Mouse (Mus musculus): ENCODE measurements around the gene Klf5. TPM values are rescaled to one million over a fixed set of nuclear protein-coding genes. Genes with fewer than 3 reads are reported as not detected.

Klf5 gene
- polyA plus RNA-seq, 1 experiment from 2014 or later = 2.8 TPM

DNA sequence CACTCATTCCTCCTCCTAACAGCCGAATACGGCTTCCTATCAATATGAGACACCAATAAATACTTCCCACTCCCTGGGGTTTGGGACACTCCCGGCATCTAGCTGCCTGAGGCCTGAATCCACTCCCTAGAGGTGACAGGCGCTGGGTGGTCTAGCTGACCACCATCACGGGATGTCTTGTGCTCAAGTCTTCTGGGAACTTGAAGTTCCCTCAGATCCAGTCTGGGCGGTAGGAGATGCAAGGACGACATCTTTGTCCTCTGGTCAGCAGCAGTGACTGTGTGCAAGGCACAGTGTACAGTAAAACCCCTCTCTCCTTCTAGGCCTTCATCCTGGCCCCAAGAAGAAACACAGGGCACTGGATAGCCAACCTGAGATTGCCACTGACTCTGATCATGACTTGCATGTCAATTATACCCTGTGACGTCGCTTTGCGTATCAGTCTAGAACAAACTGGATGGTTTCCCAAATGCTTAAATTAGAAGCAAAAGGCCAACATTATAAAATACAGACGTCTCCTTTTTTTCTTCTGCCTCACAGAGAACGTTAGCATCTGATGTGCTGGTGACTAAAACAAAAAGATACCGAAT, 49.8 kb downstream of the Klf5 start:
- Histone ChIP-seq H3K36me3 (no peaks in the 10 kb centered on the region), H3K4me3 (no peak overlapping the region), H3K27ac (no peak overlapping the region), H3K4me1 (replicated peaks) (no peaks in the 10 kb centered on the region), H3K4me2 (no peak overlapping the region), H3K9ac (no peak overlapping the region), H3K27me3 (no peaks in the 10 kb centered on the region), H3K9me3 (replicated peaks) (no peaks in the 10 kb centered on the region)
- 73% methylated on average over 13 of the region's 13 CpGs for WGBS
- ATAC-seq (replicated peaks; ENCODE audit: insufficient number of reproducible peaks, insufficient read depth, low FRiP score, low read depth) = no peak

DNA sequence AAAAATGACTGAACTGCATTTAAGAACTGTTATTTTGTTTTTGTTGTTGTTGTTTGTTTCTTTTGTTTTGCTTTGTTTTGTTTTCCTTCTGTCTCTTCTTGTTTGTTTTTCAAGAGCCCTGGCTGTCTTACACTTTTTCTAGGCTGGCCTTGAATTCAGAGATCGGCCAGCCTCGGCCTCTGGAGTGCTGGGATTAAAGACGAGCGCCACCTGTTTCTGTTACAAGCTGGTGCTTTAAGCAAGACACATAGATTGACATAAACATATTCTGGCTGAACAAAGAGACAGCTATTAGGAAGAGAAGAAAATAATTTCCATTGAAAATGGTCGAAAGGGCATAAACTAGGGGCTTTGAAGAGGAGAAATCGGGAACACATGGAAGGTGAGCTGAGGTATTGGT, 51.1 kb downstream of the Klf5 start:
- no peaks in the 10 kb centered on the region for H3K4me1 ChIP-seq (replicated peaks)

DNA sequence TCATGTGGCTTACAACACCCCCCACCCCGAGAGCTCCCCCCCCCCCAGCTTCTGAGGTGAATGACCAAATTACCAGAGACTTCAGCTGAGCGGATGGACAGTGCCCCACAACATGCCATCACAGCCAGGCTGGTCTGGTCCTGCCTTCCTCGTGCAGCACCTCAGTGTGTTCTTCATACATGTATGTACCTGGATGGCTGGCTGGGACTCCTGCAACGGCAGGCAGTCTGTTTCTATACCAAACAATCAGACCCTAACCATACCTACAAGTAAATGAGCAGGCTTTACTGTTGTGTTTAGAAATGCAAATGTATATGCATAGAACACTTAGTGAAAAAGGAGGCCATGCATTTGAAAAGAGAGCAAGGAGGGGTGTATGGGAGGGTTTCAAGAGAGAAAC, 54.5 kb downstream of the Klf5 start:
- no peak overlapping the region for H3K4me2 ChIP-seq
- no peak overlapping the region for H3K9ac ChIP-seq
- 62% methylated on average over 4 of the region's 4 CpGs for WGBS
- no peaks in the 10 kb centered on the region for H3K27me3 ChIP-seq
- no peaks in the 10 kb centered on the region for H3K4me1 ChIP-seq (replicated peaks)
- H3K36me3 ChIP-seq = no peaks in the 10 kb centered on the region
- H3K9me3 ChIP-seq (replicated peaks) = no peaks in the 10 kb centered on the region
- H3K4me3 ChIP-seq = no peak overlapping the region
- no peak overlapping the region for H3K27ac ChIP-seq
- no peak for ATAC-seq (replicated peaks; ENCODE audit: insufficient number of reproducible peaks, insufficient read depth, low FRiP score, low read depth)

More for the DNA sequence above, 51.1 kb downstream of the Klf5 start:
- Histone ChIP-seq H3K27me3 (no peaks in the 10 kb centered on the region), H3K9ac (no peak overlapping the region), H3K4me2 (no peak overlapping the region), H3K4me3 (no peak overlapping the region), H3K27ac (no peak overlapping the region), H3K36me3 (no peaks in the 10 kb centered on the region), H3K9me3 (replicated peaks) (no peaks in the 10 kb centered on the region)
- WGBS = 80% methylated on average over 6 of the region's 6 CpGs
- no peak for ATAC-seq (replicated peaks; ENCODE audit: insufficient number of reproducible peaks, insufficient read depth, low FRiP score, low read depth)

DNA sequence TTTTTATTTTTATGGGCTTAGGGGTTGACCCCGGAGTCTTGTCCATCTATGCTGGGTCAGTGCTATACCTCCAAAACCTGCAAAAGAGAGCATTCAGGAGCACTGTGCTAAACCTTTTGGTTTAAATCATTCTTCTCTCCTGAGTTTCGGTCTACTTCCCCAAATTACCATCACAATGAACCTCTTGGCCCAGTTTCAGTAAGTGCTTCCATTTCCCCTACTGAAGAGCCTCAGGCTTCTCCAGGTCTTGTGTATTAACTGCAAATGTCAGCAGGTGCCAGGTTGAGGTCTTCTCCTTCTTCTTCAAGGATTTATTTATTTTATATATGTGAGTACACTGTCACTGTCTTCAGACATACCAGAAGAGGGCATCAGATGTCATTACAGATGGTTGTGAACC, 55.6 kb downstream of the Klf5 start:
- no peak for ATAC-seq (replicated peaks; ENCODE audit: insufficient number of reproducible peaks, insufficient read depth, low FRiP score, low read depth)
- WGBS = 91% methylated on average over 2 of the region's 2 CpGs
- no peak overlapping the region for H3K4me3 ChIP-seq

DNA sequence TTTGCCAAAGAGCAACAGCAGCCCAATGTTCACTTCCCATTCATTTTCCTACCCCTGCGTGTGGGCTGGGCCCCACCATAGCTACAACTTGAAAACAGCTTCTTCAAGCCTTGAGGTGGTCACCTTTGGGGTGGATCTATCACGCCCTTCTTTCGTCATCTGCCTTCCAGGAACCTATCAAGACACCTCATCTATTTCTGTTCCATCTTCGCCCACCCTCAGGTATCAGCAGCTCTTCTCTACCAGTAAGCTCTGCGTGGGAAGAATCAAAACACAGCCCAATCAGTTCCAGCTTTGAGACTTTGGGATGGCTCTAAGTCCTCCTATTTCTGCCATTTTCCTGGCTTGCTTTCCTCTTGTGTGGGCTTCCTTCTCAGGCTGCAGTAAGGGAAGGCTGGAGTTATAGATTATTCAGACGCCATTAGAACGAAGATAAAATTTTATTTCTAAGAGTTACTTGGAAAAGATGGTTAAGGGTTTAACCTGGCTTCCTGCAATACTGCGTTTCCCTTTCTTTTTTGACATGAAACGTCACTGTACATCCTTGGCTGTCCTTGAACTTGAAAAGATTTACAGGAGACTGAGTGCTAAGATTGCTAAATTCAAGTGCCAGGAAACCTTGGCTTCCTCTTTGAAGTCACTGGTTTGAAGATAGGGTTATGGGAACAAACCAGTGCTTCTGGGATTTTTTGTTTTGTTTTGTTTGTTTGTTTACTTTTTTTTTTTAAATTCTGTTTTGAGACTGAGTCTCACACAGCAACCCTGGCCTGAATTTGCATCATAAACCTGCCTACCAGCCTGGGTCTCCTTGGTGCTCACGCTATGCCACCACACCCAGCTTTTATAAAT, 56.5 kb downstream of the Klf5 start:
- H3K9ac ChIP-seq = no peak overlapping the region
- no peaks in the 10 kb centered on the region for H3K4me1 ChIP-seq (replicated peaks)
- ATAC-seq (replicated peaks; ENCODE audit: insufficient number of reproducible peaks, insufficient read depth, low FRiP score, low read depth) = no peak
- no peaks in the 10 kb centered on the region for H3K9me3 ChIP-seq (replicated peaks)
- H3K36me3 ChIP-seq = no peaks in the 10 kb centered on the region
- H3K4me3 ChIP-seq = no peak overlapping the region
- WGBS = 87% methylated on average over 10 of the region's 10 CpGs
- H3K27ac ChIP-seq = no peak overlapping the region
- H3K27me3 ChIP-seq = no peaks in the 10 kb centered on the region
- no peak overlapping the region for H3K4me2 ChIP-seq

More for the DNA sequence above, 55.6 kb downstream of the Klf5 start:
- H3K9ac ChIP-seq = no peak overlapping the region
- no peak overlapping the region for H3K27ac ChIP-seq
- H3K27me3 ChIP-seq = no peaks in the 10 kb centered on the region
- no peak overlapping the region for H3K4me2 ChIP-seq
- H3K4me1 ChIP-seq (replicated peaks) = no peaks in the 10 kb centered on the region
- H3K9me3 ChIP-seq (replicated peaks) = no peaks in the 10 kb centered on the region
- no peaks in the 10 kb centered on the region for H3K36me3 ChIP-seq

DNA sequence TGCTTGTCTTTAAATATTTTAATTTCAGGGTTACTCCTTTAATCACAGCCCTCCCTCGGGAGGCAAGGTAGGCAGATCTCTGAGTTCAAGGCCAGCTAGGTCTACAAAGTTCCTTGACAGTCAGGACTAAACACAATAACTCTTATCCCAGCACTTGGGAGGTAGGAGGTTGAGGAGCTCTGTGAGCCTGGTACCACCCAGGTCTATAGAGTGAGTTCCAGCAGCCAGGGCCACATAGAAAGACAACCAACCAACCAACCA, 57.0 kb downstream of the Klf5 start:
- no peak overlapping the region for H3K27ac ChIP-seq
- H3K4me3 ChIP-seq = no peak overlapping the region
- no peaks in the 10 kb centered on the region for H3K36me3 ChIP-seq
- no peaks in the 10 kb centered on the region for H3K9me3 ChIP-seq (replicated peaks)
- no peaks in the 10 kb centered on the region for H3K27me3 ChIP-seq
- no peak overlapping the region for H3K4me2 ChIP-seq
- ATAC-seq (replicated peaks; ENCODE audit: insufficient number of reproducible peaks, insufficient read depth, low FRiP score, low read depth) = no peak
- 70% methylated on average over 1 of the region's 1 CpGs for WGBS
- H3K9ac ChIP-seq = no peak overlapping the region
- no peaks in the 10 kb centered on the region for H3K4me1 ChIP-seq (replicated peaks)

DNA sequence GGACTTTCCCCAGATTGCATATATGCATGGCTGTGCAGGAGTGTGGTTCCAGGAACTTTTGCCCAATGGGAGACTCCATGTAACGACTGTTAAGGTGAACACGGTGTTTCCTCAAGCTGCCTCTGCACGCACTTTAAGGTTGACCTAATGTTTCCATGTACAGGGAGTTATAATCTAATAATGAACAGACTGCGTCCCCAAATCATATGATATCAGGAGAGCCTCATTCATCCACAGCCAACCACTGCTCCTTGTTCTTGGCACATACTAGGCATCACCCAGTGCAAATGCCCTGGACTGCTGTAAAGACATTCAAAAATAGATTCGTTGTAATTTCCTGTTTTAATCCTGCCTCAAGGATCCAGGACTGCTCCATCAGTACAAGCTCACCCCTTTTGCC, 64.5 kb downstream of the Klf5 start:
- H3K9ac ChIP-seq = no peak overlapping the region
- H3K36me3 ChIP-seq = no peaks in the 10 kb centered on the region
- no peak for ATAC-seq (replicated peaks; ENCODE audit: insufficient number of reproducible peaks, insufficient read depth, low FRiP score, low read depth)
- H3K27me3 ChIP-seq = no peaks in the 10 kb centered on the region
- H3K4me3 ChIP-seq = no peak overlapping the region
- no peak overlapping the region for H3K27ac ChIP-seq
- no peak overlapping the region for H3K4me2 ChIP-seq
- WGBS = 79% methylated on average over 5 of the region's 5 CpGs
- no peaks in the 10 kb centered on the region for H3K9me3 ChIP-seq (replicated peaks)
- peaks cover 13% of the 10 kb centered on the region for H3K4me1 ChIP-seq (replicated peaks)

DNA sequence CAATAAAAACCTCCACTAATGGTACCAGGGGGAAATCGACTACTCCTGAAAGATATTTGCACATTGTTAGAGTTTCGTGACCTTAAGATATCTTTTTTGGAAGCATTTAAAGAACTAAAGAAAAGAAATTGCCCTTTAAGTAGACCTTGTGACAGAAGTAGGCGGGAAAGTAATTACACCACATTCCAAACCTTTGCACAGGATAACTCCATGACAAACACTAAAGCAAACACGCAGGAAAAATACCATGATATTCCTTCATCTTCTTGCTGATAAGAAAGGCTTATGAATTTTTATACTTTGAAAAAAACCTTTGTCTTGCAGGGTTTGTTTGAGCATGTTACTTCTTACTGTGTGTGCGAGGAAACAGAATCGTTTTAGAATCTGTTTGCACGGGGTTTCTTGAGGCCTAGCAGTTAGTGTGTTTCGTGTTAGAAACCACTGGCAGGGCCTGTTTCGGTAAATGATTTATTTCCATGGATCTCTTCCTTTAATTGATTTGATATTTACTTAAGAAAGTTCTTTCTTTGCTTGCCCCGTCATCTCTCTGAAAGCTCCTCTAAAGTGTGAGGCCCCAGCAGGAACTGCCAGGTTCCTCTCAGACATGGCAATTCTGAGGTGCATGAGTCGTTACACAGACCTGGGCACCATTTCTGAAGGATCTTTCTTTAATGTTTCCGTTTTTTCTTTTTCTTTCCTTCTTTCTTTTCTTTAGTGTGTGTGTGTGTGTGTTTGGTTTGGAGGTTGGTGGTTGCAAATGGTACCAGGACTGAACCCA, 65.7 kb downstream of the Klf5 start:
- no peak overlapping the region for H3K4me2 ChIP-seq
- no peaks in the 10 kb centered on the region for H3K36me3 ChIP-seq
- H3K9me3 ChIP-seq (replicated peaks) = no peaks in the 10 kb centered on the region
- no peaks in the 10 kb centered on the region for H3K27me3 ChIP-seq
- WGBS = 76% methylated on average over 12 of the region's 12 CpGs
- no peak overlapping the region for H3K27ac ChIP-seq
- no peak overlapping the region for H3K9ac ChIP-seq
- H3K4me3 ChIP-seq = no peak overlapping the region
- peaks cover 13% of the 10 kb centered on the region for H3K4me1 ChIP-seq (replicated peaks)
- ATAC-seq (replicated peaks; ENCODE audit: insufficient number of reproducible peaks, insufficient read depth, low FRiP score, low read depth) = no peak

Other genes starting within 250 kb of the Klf5 start
- gene Pibf1, start 199.3 kb upstream of the Klf5 start, polyA plus RNA-seq (2015; fragmentation: Nextera tagmentation; extraction: Ambion mirVana) = 11.9 and 13.6 TPM in 2 replicates
- 17.5 and 19.8 TPM in 2 replicates for gene Dis3, start 198.9 kb upstream of the Klf5 start, polyA plus RNA-seq (2015; fragmentation: Nextera tagmentation; extraction: Ambion mirVana)